Mouse (Mus musculus) forebrain, postnatal 0 days (tissue): ENCODE measurements around the gene Stpg4. TPM values are rescaled to one million over a fixed set of nuclear protein-coding genes. Genes with fewer than 3 reads are reported as not detected.

Experiments
- ATAC-seq: fragments of 200-750 bp; cut with Nextera tagmentation; 2 replicates; pipeline ENCODE4 v1.8.0; 2017; ENCODE audit warnings: mild to moderate bottlenecking, moderate library complexity
- DNase-seq: peaks from one replicate; pipeline ENCODE4 v3.0.0-alpha.2; 2015
- H3K27ac ChIP-seq: fragments of 300-500 bp; sonication (generic); 2 replicates; pipeline ENCODE4 v1.5.1; 2014; ENCODE audit warnings: low read depth, mild to moderate bottlenecking, antibody characterized with exemption, low read length, moderate library complexity, mixed read lengths
- H3K27me3 ChIP-seq: fragments of 300-500 bp; sonication (generic); 2 replicates; pipeline ENCODE4 v1.6.1; 2014; ENCODE audit warnings: mild to moderate bottlenecking, low read length, mixed read lengths; ENCODE audit not compliant: insufficient read depth
- H3K36me3 ChIP-seq: fragments of 300-500 bp; sonication (generic); 2 replicates; pipeline ENCODE4 v1.6.1; 2014; ENCODE audit warnings: mild to moderate bottlenecking, moderate library complexity; ENCODE audit not compliant: insufficient read depth
- H3K4me1 ChIP-seq: fragments of 300-500 bp; sonication (generic); 2 replicates; pipeline ENCODE4 v1.6.1; 2014; ENCODE audit warnings: antibody characterized with exemption; ENCODE audit not compliant: insufficient read depth
- H3K4me2 ChIP-seq: fragments of 300-500 bp; sonication (generic); 2 replicates; pipeline ENCODE4 v1.6.1; 2014; ENCODE audit warnings: low read depth, mild to moderate bottlenecking, moderate library complexity
- H3K4me3 ChIP-seq: fragments of 300-500 bp; sonication (generic); 2 replicates; pipeline ENCODE4 v1.5.1; 2014; ENCODE audit warnings: low read depth, low read length, mixed read lengths
- H3K9ac ChIP-seq: fragments of 300-500 bp; sonication (generic); 2 replicates; pipeline ENCODE4 v1.6.1; 2014; ENCODE audit warnings: mild to moderate bottlenecking
- H3K9me3 ChIP-seq: fragments of 300-500 bp; sonication (generic); 2 replicates; pipeline ENCODE4 v1.6.1; 2016; ENCODE audit warnings: low read length
- CTCF ChIP-seq: sonication (generic); IDR thresholded peaks from 2 replicates; pipeline ENCODE4 v1.5.1; 2016; ENCODE audit warnings: antibody characterized with exemption, control low read depth, low read depth
- WGBS: fragments of 180-500 bp; shearing (Covaris S2); extraction: QIAGEN DNeasy Blood & Tissue Kit; methylation state at CpG from one replicate; pipeline ENCODE4 v1.1.7; 2014; 5-methylcytosine and 5-hydroxymethylcytosine counted together
- polyA plus RNA-seq: library from polyadenylated mRNA; unstranded; fragments of >200 nt; fragmentation: Nextera tagmentation; extraction: Ambion mirVana; gene quantifications from 2 replicates; pipeline ENCODE4 v1.2.1, GENCODE M21; 2015
- total RNA-seq: library from RNA; depleted of rRNA; stranded (reverse); fragments of >200 nt; gene quantifications from 2 replicates; pipeline ENCODE4 v1.2.3, GENCODE M21; 2014

The Stpg4 gene
- total and polyA plus RNA-seq, 2 experiments from 2014 or later: not detected

- H3K27ac ChIP-seq: peak overlapping the region; percentile 70
- no peaks in the 10 kb centered on the region for H3K9me3 ChIP-seq
- H3K4me3 ChIP-seq: no peak overlapping the region
- H3K9ac ChIP-seq: peak overlapping the region; percentile 28
- ATAC-seq (peak; percentile 51), DNase-seq (peak; percentile 66)
- WGBS: 18% methylated on average over 14 of the region's 14 CpGs
- peaks cover 31% of the 10 kb centered on the region for H3K4me1 ChIP-seq
- no peak for TF ChIP-seq CTCF
- peak overlapping the region; percentile 36 for H3K4me2 ChIP-seq
- no peaks in the 10 kb centered on the region for H3K36me3 ChIP-seq
- H3K27me3 ChIP-seq: no peaks in the 10 kb centered on the region
Measured at GRCm38 (mm10) chr17:87459750-87460668, 32.5 kb upstream of the Stpg4 start.

- DNase-seq (peak; percentile 34), ATAC-seq (no peak)
- H3K9me3 ChIP-seq: no peaks in the 10 kb centered on the region
- H3K27ac ChIP-seq: peak overlapping the region; percentile 70; the same call in 1 of the 2 replicates
- H3K27me3 ChIP-seq: no peaks in the 10 kb centered on the region
- 12% methylated on average over 13 of the region's 17 CpGs for WGBS
- H3K9ac ChIP-seq: peak overlapping the region; percentile 28; the same call in 1 of the 2 replicates
- no peak overlapping the region for H3K4me3 ChIP-seq
- H3K36me3 ChIP-seq: no peaks in the 10 kb centered on the region
- no peak for TF ChIP-seq CTCF
- H3K4me2 ChIP-seq: 0 out of 2 replicates have a peak overlapping the region, but pooled peaks have one; percentile 36
- peaks cover 31% of the 10 kb centered on the region for H3K4me1 ChIP-seq
Measured at GRCm38 (mm10) chr17:87458911-87459749, 31.6 kb upstream of the Stpg4 start.

GRCm38 (mm10) chr17:87457961-87458360, 30.4 kb upstream of the Stpg4 start:
- H3K36me3 ChIP-seq: no peaks in the 10 kb centered on the region
- no peak overlapping the region for H3K9ac ChIP-seq
- peaks cover 31% of the 10 kb centered on the region for H3K4me1 ChIP-seq
- H3K27ac ChIP-seq: no peak overlapping the region
- DNase-seq: no peak
- H3K4me2 ChIP-seq: no peak overlapping the region
- no peaks in the 10 kb centered on the region for H3K9me3 ChIP-seq
- 73% methylated on average over 7 of the region's 7 CpGs for WGBS
- no peaks in the 10 kb centered on the region for H3K27me3 ChIP-seq
- no peak for TF ChIP-seq CTCF
- no peak for ATAC-seq
- H3K4me3 ChIP-seq: no peak overlapping the region

- ATAC-seq (no peak), DNase-seq (no peak)
- 95% methylated on average over 3 of the region's 3 CpGs for WGBS
- H3K27ac ChIP-seq: no peak overlapping the region
- peaks cover 10% of the 10 kb centered on the region; the same call in 1 of the 2 replicates for H3K4me1 ChIP-seq
- no peaks in the 10 kb centered on the region for H3K36me3 ChIP-seq
- no peaks in the 10 kb centered on the region for H3K27me3 ChIP-seq
- no peak overlapping the region for H3K9ac ChIP-seq
- no peak overlapping the region for H3K4me3 ChIP-seq
- H3K9me3 ChIP-seq: no peaks in the 10 kb centered on the region
- no peak for TF ChIP-seq CTCF
- no peak overlapping the region for H3K4me2 ChIP-seq
Measured at GRCm38 (mm10) chr17:87454121-87454520, 26.6 kb upstream of the Stpg4 start.

- DNase-seq: no peak
- Histone ChIP-seq H3K9ac (no peak overlapping the region), H3K4me2 (no peak overlapping the region), H3K4me1 (0 out of 2 replicates have a peak, but pooled peaks cover 3% of the 10 kb centered on the region), H3K9me3 (no peaks in the 10 kb centered on the region), H3K4me3 (no peak overlapping the region), H3K27me3 (no peaks in the 10 kb centered on the region), H3K27ac (no peak overlapping the region), H3K36me3 (no peaks in the 10 kb centered on the region)
- ATAC-seq: no peak
- 88% methylated on average over 7 of the region's 7 CpGs for WGBS
- TF ChIP-seq CTCF: no peak
Measured at GRCm38 (mm10) chr17:87453336-87453735, 25.8 kb upstream of the Stpg4 start.

GRCm38 (mm10) chr17:87448881-87449280, 21.3 kb upstream of the Stpg4 start:
- Histone ChIP-seq H3K27me3 (no peaks in the 10 kb centered on the region), H3K4me3 (no peak overlapping the region), H3K36me3 (no peaks in the 10 kb centered on the region), H3K27ac (no peak overlapping the region), H3K9me3 (no peaks in the 10 kb centered on the region), H3K9ac (no peak overlapping the region), H3K4me2 (no peak overlapping the region), H3K4me1 (peaks cover 9% of the 10 kb centered on the region)
- no peak for TF ChIP-seq CTCF
- DNase-seq (no peak), ATAC-seq (no peak)
- WGBS: 79% methylated on average over 8 of the region's 8 CpGs

GRCm38 (mm10) chr17:87448339-87448738, 20.8 kb upstream of the Stpg4 start:
- H3K4me3 ChIP-seq: no peak overlapping the region
- no peak for DNase-seq
- H3K4me2 ChIP-seq: no peak overlapping the region
- no peak for TF ChIP-seq CTCF
- H3K27ac ChIP-seq: no peak overlapping the region; the same call in 1 of the 2 replicates
- 72% methylated on average over 9 of the region's 9 CpGs for WGBS
- no peaks in the 10 kb centered on the region for H3K27me3 ChIP-seq
- H3K4me1 ChIP-seq: peaks cover 14% of the 10 kb centered on the region
- H3K9ac ChIP-seq: no peak overlapping the region
- no peaks in the 10 kb centered on the region for H3K9me3 ChIP-seq
- no peaks in the 10 kb centered on the region for H3K36me3 ChIP-seq
- ATAC-seq: no peak
